Mouse (Mus musculus) heart, postnatal 36 days (tissue): ENCODE results near the gene Asb1. TPM values are rescaled to one million over a fixed set of nuclear protein-coding genes. Genes with fewer than 3 reads are reported as not detected.

Source experiments
- DNase-seq, 2 experiments: peaks; one replicate each; pipeline ENCODE4 v3.0.0; 2021 to 2022
- intact Hi-C: fragments of 180-260 bp; cut with DNase I; formaldehyde crosslinking; loops from one replicate; pipeline ENCODE4 v1.15.1; 2025
- total RNA-seq, 2 experiments: library from RNA; stranded (reverse); gene quantifications; 2 replicates each; pipeline ENCODE4 v1.2.3; 2021

Asb1 gene
- total RNA-seq, 2 experiments from 2014 or later, result 17.0 to 21.0 TPM

GRCm38 (mm10) chr1:91600671-91601361 is 60.5 kb downstream of the Asb1 start:
- intact Hi-C loops, result loop anchor here (1.0 to 2.0 kb wide), 2 partner anchors 154 to 273 kb away; no protein-coding TSS in a partner anchor

DNA sequence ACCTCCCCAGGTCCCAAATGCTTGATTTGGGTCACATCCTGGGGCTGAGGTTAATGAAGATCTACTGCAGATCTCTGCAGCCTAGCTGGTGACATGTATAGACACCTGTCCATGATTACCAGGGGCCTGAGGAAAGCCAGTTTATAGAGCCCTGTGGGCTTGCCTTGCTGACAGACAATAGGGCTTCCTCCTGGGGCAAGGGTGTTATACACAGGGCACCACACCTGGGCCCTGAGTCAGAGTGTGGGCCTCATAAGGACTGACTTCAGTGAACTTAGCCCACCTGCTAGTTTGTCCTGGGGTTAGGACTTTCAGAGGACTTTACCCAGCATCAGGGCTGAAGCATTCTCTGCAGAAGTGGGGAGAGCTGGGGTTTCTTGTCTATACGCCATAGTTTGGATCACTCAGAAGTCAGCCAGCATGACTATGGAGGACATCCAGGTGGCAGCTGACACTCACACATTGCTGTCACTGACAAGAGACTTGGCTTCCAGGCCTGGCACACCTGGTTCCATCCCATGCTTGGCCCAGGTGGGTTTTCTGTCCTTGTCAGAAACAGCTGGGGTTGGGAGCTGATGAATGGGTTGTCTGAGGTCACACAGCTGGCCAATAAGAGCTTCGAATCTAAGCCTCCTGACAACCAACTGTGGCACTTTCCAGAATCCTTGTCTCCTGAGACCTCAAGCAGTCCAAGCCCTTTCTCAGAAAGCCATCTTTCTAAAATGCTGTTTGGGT is 61.2 kb downstream of the Asb1 start:
- intact Hi-C loops, result loop anchor here (2.0 kb wide), 1 partner anchor 153 kb away; no protein-coding TSS in a partner anchor
- DNase-seq, result no peak

More at GRCm38 (mm10) chr1:91600671-91601361, 60.5 kb downstream of the Asb1 start:
- DNase-seq, result peak; percentile 47 to 55

DNA sequence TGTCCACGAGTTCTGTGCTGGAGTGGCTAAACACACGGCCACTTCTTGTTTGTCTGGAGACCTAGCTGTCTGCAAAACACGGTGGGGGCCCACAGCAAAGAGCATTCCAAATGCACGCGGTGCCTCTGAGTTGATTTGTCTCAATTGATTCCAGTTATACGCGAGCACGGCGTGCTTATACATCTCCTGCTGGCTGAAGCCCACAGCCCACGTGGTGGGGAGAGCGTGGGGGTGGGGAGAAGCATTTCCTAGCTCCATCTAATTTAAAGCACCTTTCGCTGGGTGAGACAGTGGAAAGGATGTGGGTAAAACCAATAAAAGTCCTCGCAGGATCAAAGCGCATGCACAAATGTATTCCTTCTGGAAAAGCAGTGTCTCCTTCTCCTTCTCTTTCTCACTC is 65.3 kb downstream of the Asb1 start:
- DNase-seq, result no peak
- intact Hi-C loops, result no loop called here

DNA sequence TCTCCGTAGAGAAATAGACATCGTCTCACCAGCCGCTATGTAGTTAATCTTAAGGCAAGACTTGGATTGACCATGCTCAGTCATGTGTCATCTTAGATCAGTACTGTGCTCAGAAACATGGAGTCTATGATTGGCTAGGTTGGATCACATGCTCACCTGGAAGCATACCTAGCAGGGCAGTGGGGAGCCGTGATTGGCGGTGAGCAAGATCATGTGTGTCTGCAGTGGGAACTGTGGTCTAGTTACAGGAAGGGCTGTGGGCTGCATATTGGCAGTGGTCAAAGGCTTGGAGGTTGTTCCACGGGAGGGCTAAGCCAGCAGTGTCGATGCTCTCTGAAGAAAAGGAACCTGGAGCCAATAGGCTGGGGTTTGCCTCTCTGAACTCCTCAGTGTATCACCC is 66.4 kb downstream of the Asb1 start:
- no peak for DNase-seq
- intact Hi-C loops, result no loop called here

DNA sequence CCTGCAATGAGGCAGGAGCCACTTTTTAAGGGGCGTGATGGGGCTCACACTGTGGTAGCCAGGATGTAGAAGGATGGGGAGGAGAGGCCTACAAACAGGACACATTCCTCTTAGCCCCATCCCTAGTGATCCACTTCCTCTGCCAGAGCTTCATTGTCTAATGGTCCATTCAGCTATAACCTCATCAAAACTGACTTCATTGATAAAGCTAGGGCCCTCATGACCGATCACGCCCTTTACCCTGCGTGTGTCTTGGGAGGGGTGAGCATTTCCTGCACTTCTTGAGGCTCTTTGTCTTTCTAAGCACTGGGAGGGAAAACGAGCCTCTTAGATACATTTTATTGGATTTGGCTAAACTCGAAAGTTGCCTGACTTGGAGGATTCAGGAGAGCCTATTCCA is 66.8 kb downstream of the Asb1 start:
- intact Hi-C loops, result no loop called here
- DNase-seq, result no peak

Other genes starting within 250 kb of the Asb1 start
- gene Scly, start 242.2 kb upstream of the Asb1 start, total RNA-seq, result 10 to 100 TPM; 13.9 to 15.1 TPM
- gene Espnl, start 218.5 kb upstream of the Asb1 start, total RNA-seq, result under 1 TPM in 1 of 2 experiments, not detected in 1; 0.05 TPM
- gene Klhl30, start 189.5 kb upstream of the Asb1 start, total RNA-seq, result 10 to 100 TPM; 36.6 to 48.8 TPM
- gene Erfe, start 174.1 kb upstream of the Asb1 start, total RNA-seq, result not detected
- gene Ilkap, start 141.7 kb upstream of the Asb1 start, total RNA-seq, result 10 to 100 TPM; 47.4 to 51.9 TPM
- 10 to 100 TPM; 18.0 to 20.1 TPM for gene Hes6, start 126.5 kb upstream of the Asb1 start, total RNA-seq
- 10 to 100 TPM in 1 of 2 experiments, 1 to 10 TPM in 1; 7.9 to 13.5 TPM for gene Per2, start 81.2 kb upstream of the Asb1 start, total RNA-seq
- 1 to 10 TPM; 4.6 to 5.4 TPM for gene Traf3ip1, start 45.9 kb upstream of the Asb1 start, total RNA-seq